Mouse (Mus musculus) midbrain, embryonic 16.5 days (tissue): ENCODE results near the gene Atn1. TPM values are rescaled to one million over a fixed set of nuclear protein-coding genes. Genes with fewer than 3 reads are reported as not detected.

Experiments
- ATAC-seq: fragments of 200-750 bp; cut with Nextera tagmentation; 2 replicates; pipeline ENCODE4 v1.8.0; 2017; ENCODE audit warnings: moderate TSS enrichment
- H3K27ac ChIP-seq: fragments of 300-500 bp; sonication (generic); 2 replicates; pipeline ENCODE4 v1.5.1; 2014; ENCODE audit warnings: mild to moderate bottlenecking, low read length, mixed read lengths
- H3K27me3 ChIP-seq: fragments of 300-500 bp; sonication (generic); 2 replicates; pipeline ENCODE4 v1.6.1; 2014; ENCODE audit warnings: low read depth, low read length, mixed read lengths; ENCODE audit not compliant: control insufficient read depth, insufficient read depth
- H3K36me3 ChIP-seq: fragments of 300-500 bp; sonication (generic); 2 replicates; pipeline ENCODE4 v1.6.1; 2014; ENCODE audit warnings: mild to moderate bottlenecking, low read length, moderate library complexity, mixed read lengths; ENCODE audit not compliant: control insufficient read depth, insufficient read depth
- H3K4me1 ChIP-seq: fragments of 300-500 bp; sonication (generic); 2 replicates; pipeline ENCODE4 v1.6.1; 2014; ENCODE audit warnings: mild to moderate bottlenecking, low read length, mixed read lengths; ENCODE audit not compliant: control insufficient read depth, insufficient read depth
- H3K4me2 ChIP-seq: fragments of 300-500 bp; sonication (generic); 2 replicates; pipeline ENCODE4 v1.6.1; 2014; ENCODE audit warnings: mild to moderate bottlenecking, low read length, mixed read lengths
- H3K4me3 ChIP-seq: fragments of 300-500 bp; sonication (generic); 2 replicates; pipeline ENCODE4 v1.5.1; 2014; ENCODE audit warnings: low read depth, mild to moderate bottlenecking, low read length, moderate library complexity, mixed read lengths
- H3K9ac ChIP-seq: fragments of 300-500 bp; sonication (generic); 2 replicates; pipeline ENCODE4 v1.6.1; 2014; ENCODE audit warnings: low read depth, low read length, mixed read lengths
- H3K9me3 ChIP-seq: fragments of 300-500 bp; sonication (generic); replicated peaks from 2 replicates; pipeline ENCODE4 v1.6.1; 2014; ENCODE audit warnings: mild to moderate bottlenecking, low read length, mixed read lengths; ENCODE audit not compliant: control insufficient read depth, poor library complexity, severe bottlenecking
- WGBS: fragments of 180-500 bp; shearing (Covaris S2); extraction: QIAGEN DNeasy Blood & Tissue Kit; methylation state at CpG from one replicate; pipeline ENCODE4 v1.1.7; 2014; 5-methylcytosine and 5-hydroxymethylcytosine counted together
- microRNA counts: library from miRNA; unstranded; fragments of <30 nt; microRNA quantifications from one replicate; lab custom pipeline; 2016
- microRNA-seq: library from miRNA; unstranded; fragments of <30 nt; microRNA quantifications from one replicate; pipeline ENCODE4, GENCODE M21; 2017
- polyA plus RNA-seq: library from polyadenylated mRNA; unstranded; fragments of >200 nt; fragmentation: Nextera tagmentation; extraction: Ambion mirVana; gene quantifications from 2 replicates; pipeline ENCODE4 v1.2.1, GENCODE M21; 2015

Atn1 gene
- polyA plus RNA-seq, 1 experiment from 2014 or later: 28.9 TPM

DNA sequence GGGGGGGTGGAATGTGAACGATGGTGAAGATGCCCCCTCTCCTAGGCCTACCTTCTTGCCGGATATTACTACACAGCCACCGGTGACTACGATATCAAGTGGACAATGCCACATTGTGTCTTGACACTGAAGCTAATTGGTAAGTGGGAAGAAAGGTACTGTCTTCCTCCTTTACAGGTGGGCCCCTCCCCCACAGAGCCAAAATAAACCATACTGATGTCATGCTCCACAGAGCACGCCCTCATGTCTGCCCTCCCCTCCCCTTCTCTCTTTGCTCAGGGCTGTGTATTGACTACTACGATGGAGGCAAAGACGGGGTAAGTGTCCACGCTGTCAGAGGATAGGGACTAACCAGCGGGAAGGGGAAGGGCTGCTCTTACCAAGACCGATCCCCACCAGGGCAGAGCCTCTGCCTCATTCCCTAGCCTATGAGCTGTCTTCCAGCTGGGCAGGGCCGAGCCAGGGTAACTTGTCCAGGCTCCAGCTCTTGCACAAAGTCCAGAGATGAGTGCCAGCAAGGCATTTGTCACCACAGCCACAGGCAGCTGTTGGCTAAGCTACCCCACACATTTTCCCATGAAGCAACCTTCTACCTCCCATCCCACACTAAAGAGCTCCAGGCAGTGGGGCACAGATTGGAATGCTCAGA lies 56.2 kb downstream of the Atn1 start:
- H3K27me3 ChIP-seq: no peaks in the 10 kb centered on the region
- no peak; the same call in 1 of the 2 replicates for ATAC-seq
- no peak overlapping the region for H3K9ac ChIP-seq
- H3K9me3 ChIP-seq: no peaks in the 10 kb centered on the region
- H3K4me1 ChIP-seq: no peaks in the 10 kb centered on the region
- H3K4me2 ChIP-seq: no peak overlapping the region
- no peak overlapping the region for H3K27ac ChIP-seq
- peaks cover 14% of the 10 kb centered on the region for H3K36me3 ChIP-seq
- H3K4me3 ChIP-seq: no peak overlapping the region
- 89% methylated on average over 11 of the region's 11 CpGs for WGBS

GRCm38 (mm10) chr6:124699366-124699765 lies 57.0 kb downstream of the Atn1 start:
- Histone ChIP-seq H3K9me3 (no peaks in the 10 kb centered on the region), H3K36me3 (peaks cover 14% of the 10 kb centered on the region), H3K9ac (no peak overlapping the region), H3K27me3 (no peaks in the 10 kb centered on the region), H3K4me3 (no peak overlapping the region), H3K27ac (no peak overlapping the region), H3K4me1 (no peaks in the 10 kb centered on the region), H3K4me2 (no peak overlapping the region)
- 91% methylated on average over 4 of the region's 4 CpGs for WGBS
- ATAC-seq: no peak

- no peak overlapping the region for H3K4me3 ChIP-seq
- peaks cover 12% of the 10 kb centered on the region for H3K36me3 ChIP-seq
- 86% methylated on average over 6 of the region's 6 CpGs for WGBS
- no peak for ATAC-seq
- no peaks in the 10 kb centered on the region for H3K27me3 ChIP-seq
- no peaks in the 10 kb centered on the region for H3K4me1 ChIP-seq
- H3K9me3 ChIP-seq: no peaks in the 10 kb centered on the region
- no peak overlapping the region for H3K27ac ChIP-seq
- H3K9ac ChIP-seq: no peak overlapping the region
- H3K4me2 ChIP-seq: no peak overlapping the region
Observed at GRCm38 (mm10) chr6:124698751-124699150, 57.6 kb downstream of the Atn1 start.

DNA sequence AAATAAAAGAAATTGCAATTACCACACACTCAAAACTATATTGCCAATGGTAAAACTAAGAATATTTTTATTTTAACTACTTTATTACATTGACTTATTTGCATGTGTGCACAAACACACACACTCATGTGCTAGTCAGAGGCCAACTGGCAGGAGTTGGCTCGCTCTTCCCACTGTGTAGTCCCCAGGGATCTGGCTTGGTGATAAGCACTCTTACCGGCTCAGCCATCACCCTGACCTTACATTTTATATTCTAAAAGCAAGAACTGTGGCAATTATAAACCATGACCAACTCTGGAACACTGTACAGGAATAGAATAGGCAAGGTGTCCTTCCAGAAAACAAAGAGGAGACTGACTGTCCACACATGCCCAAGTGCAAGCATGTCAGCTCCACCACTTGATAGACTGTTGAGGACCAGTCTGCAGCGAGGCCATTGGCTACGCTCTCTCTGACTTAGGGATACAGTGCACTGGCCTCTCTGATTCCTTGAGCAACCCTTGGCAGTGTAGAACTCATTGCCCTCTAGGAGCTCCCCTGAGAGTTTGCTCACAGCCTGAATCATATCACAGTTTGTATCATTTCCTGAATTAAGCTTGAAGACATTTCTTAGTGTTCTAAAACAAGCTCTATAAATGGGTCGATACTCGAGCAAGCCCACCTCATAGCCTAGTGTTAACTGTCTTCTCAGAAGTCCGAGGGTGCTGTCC lies 59.7 kb downstream of the Atn1 start:
- 0 out of 2 replicates have a peak, but pooled peaks cover 3% of the 10 kb centered on the region for H3K36me3 ChIP-seq
- ATAC-seq: no peak
- no peak overlapping the region for H3K27ac ChIP-seq
- H3K9ac ChIP-seq: no peak overlapping the region
- WGBS: 96% methylated on average over 7 of the region's 7 CpGs
- H3K27me3 ChIP-seq: no peaks in the 10 kb centered on the region
- no peaks in the 10 kb centered on the region for H3K9me3 ChIP-seq
- H3K4me2 ChIP-seq: no peak overlapping the region
- H3K4me3 ChIP-seq: no peak overlapping the region
- no peaks in the 10 kb centered on the region for H3K4me1 ChIP-seq

- H3K4me2 ChIP-seq: no peak overlapping the region
- no peaks in the 10 kb centered on the region for H3K9me3 ChIP-seq
- H3K4me3 ChIP-seq: no peak overlapping the region
- no peak overlapping the region for H3K9ac ChIP-seq
- no peaks in the 10 kb centered on the region for H3K4me1 ChIP-seq
- 69% methylated on average over 15 of the region's 15 CpGs for WGBS
- peak; percentile 76 for ATAC-seq
- H3K27ac ChIP-seq: 0 out of 2 replicates have a peak overlapping the region, but pooled peaks have one; percentile 1
- 0 out of 2 replicates have a peak, but pooled peaks cover 3% of the 10 kb centered on the region for H3K36me3 ChIP-seq
- H3K27me3 ChIP-seq: no peaks in the 10 kb centered on the region
Observed at GRCm38 (mm10) chr6:124694166-124694955, 62.0 kb downstream of the Atn1 start.

DNA sequence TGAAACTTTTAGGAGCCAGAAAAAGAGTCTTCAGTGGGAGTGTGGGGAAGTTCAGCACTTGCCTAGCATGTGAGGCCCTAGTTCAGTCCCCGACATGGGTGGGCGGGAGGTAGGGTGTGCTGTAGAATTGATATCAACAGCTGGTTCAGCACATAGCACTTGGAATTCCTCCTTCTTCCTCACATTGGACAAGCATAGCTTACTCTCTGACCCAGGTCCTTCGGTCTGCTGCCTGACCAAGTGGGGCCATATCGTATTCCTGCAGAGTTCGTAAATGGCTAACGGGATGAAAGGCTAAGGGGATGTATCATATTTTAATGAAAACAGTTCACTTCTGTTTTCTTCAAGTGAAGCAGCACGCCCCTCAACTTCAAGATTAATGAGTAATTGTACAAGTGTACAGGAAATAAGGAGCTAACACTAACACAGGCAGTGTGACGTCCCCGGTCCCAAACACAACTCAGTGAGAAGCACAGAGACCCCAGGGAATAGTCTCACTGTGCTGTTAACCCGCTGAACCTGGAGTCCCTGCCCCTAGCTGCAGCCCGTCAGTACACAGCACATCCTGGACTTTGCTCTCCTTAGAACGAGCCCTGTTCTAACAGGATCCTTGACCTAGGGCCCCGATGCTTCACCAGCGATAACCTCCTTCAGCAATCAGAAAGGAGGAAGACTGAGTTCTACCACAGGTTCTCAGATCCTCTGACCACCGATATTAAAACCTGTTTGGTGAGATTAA lies 62.9 kb downstream of the Atn1 start:
- H3K9ac ChIP-seq: no peak overlapping the region
- 87% methylated on average over 15 of the region's 15 CpGs for WGBS
- no peaks in the 10 kb centered on the region for H3K27me3 ChIP-seq
- H3K4me1 ChIP-seq: no peaks in the 10 kb centered on the region
- no peaks in the 10 kb centered on the region for H3K36me3 ChIP-seq
- ATAC-seq: no peak
- peak overlapping the region; percentile 11; the same call in 1 of the 2 replicates for H3K27ac ChIP-seq
- H3K4me3 ChIP-seq: no peak overlapping the region
- no peak overlapping the region for H3K4me2 ChIP-seq
- no peaks in the 10 kb centered on the region for H3K9me3 ChIP-seq

MicroRNA genes within 50 kb of the gene (microRNA counts, 519-probe panel; counts per million panel counts)
- microRNA mmu-miR-141 (lab: Ali Mortazavi, UCI) (1,550 counts per million, percentile 29 among the panel's probes with 10 or more counts), microRNA mmu-miR-200c (lab: Ali Mortazavi, UCI) (1,838 counts per million, percentile 39 among the panel's probes with 10 or more counts)

Small RNAs within 50 kb of the gene (microRNA-seq; reads per million reads assigned to microRNA genes)
- gene Mir141 (18.8 reads per million, percentile 36 among the genes with 10 or more reads in this experiment), gene Mir200c (94.8 reads per million, percentile 53 among the genes with 10 or more reads in this experiment)

Other genes with a start within 250 kb of the Atn1 start
- 0.31 and 0.36 TPM in 2 replicates for gene C1ra, start 244.1 kb downstream of the Atn1 start, polyA plus RNA-seq
- gene C1s1, start 214.2 kb downstream of the Atn1 start, polyA plus RNA-seq: 0.73 and 0.89 TPM in 2 replicates
- not detected in 2 replicates for gene C1rb, start 186.2 kb downstream of the Atn1 start, polyA plus RNA-seq
- gene C1s2, start 120.4 kb downstream of the Atn1 start, polyA plus RNA-seq: 0.21 and 0.26 TPM in 2 replicates
- gene Lpcat3, start 93.5 kb downstream of the Atn1 start, polyA plus RNA-seq: 40.5 and 43.8 TPM in 2 replicates
- gene Emg1, start 44.3 kb downstream of the Atn1 start, polyA plus RNA-seq: 95.3 and 101 TPM in 2 replicates
- 240 and 245 TPM in 2 replicates for gene Phb2, start 44.2 kb downstream of the Atn1 start, polyA plus RNA-seq
- 2.4 and 4.0 TPM in 2 replicates for gene Ptpn6, start 17.8 kb downstream of the Atn1 start, polyA plus RNA-seq
- 665 and 679 TPM in 2 replicates for gene Grcc10, start 15.2 kb downstream of the Atn1 start, polyA plus RNA-seq
- not detected in 2 replicates for gene Gm45234, start 503 bp downstream of the Atn1 start, polyA plus RNA-seq
- 94.4 and 138 TPM in 2 replicates for gene Eno2, start 13.1 kb upstream of the Atn1 start, polyA plus RNA-seq
- 5.7 and 6.3 TPM in 2 replicates for gene Lrrc23, start 23.2 kb upstream of the Atn1 start, polyA plus RNA-seq
- gene Spsb2, start 52.1 kb upstream of the Atn1 start, polyA plus RNA-seq: 9.6 and 10.1 TPM in 2 replicates
- 415 and 461 TPM in 2 replicates for gene Tpi1, start 57.8 kb upstream of the Atn1 start, polyA plus RNA-seq
- gene Usp5, start 73.0 kb upstream of the Atn1 start, polyA plus RNA-seq: 220 and 223 TPM in 2 replicates
- gene Cdca3, start 73.0 kb upstream of the Atn1 start, polyA plus RNA-seq: 18.2 and 19.5 TPM in 2 replicates
- 2.3 and 2.4 TPM in 2 replicates for gene Gnb3, start 83.8 kb upstream of the Atn1 start, polyA plus RNA-seq
- 13.4 and 15.4 TPM in 2 replicates for gene P3h3, start 101.2 kb upstream of the Atn1 start, polyA plus RNA-seq
- 36.6 and 40.0 TPM in 2 replicates for gene Gpr162, start 107.5 kb upstream of the Atn1 start, polyA plus RNA-seq
- 0.11 TPM in 1 of 2 replicates, not detected in the other for gene Cd4, start 131.7 kb upstream of the Atn1 start, polyA plus RNA-seq
- 2.5 and 3.9 TPM in 2 replicates for gene Lag3, start 155.2 kb upstream of the Atn1 start, polyA plus RNA-seq
- 700 and 743 TPM in 2 replicates for gene Ptms, start 163.6 kb upstream of the Atn1 start, polyA plus RNA-seq
- gene Mlf2, start 174.9 kb upstream of the Atn1 start, polyA plus RNA-seq: 543 and 556 TPM in 2 replicates
- gene Cops7a, start 209.0 kb upstream of the Atn1 start, polyA plus RNA-seq: 87.6 and 94.0 TPM in 2 replicates
- gene Pianp, start 240.2 kb upstream of the Atn1 start, polyA plus RNA-seq: 69.1 and 87.1 TPM in 2 replicates